Mouse (Mus musculus) forebrain, postnatal 0 days (tissue): ENCODE measurements around the gene Adarb2. TPM values are rescaled to one million over a fixed set of nuclear protein-coding genes. Genes with fewer than 3 reads are reported as not detected.
A peak's percentile ranks its signal among the peaks of the same experiment; 100 is the strongest.

Experiments
- ATAC-seq: fragments of 200-750 bp; cut with Nextera tagmentation; 2 replicates; pipeline ENCODE4 v1.8.0; 2017; ENCODE audit warnings: mild to moderate bottlenecking, moderate library complexity
- DNase-seq: peaks from one replicate; pipeline ENCODE4 v3.0.0-alpha.2; 2015
- H3K27ac ChIP-seq: fragments of 300-500 bp; sonication (generic); 2 replicates; pipeline ENCODE4 v1.5.1; 2014; ENCODE audit warnings: low read depth, mild to moderate bottlenecking, antibody characterized with exemption, low read length, moderate library complexity, mixed read lengths
- H3K27me3 ChIP-seq: fragments of 300-500 bp; sonication (generic); 2 replicates; pipeline ENCODE4 v1.6.1; 2014; ENCODE audit warnings: mild to moderate bottlenecking, low read length, mixed read lengths; ENCODE audit not compliant: insufficient read depth
- H3K36me3 ChIP-seq: fragments of 300-500 bp; sonication (generic); 2 replicates; pipeline ENCODE4 v1.6.1; 2014; ENCODE audit warnings: mild to moderate bottlenecking, moderate library complexity; ENCODE audit not compliant: insufficient read depth
- H3K4me1 ChIP-seq: fragments of 300-500 bp; sonication (generic); 2 replicates; pipeline ENCODE4 v1.6.1; 2014; ENCODE audit warnings: antibody characterized with exemption; ENCODE audit not compliant: insufficient read depth
- H3K4me2 ChIP-seq: fragments of 300-500 bp; sonication (generic); 2 replicates; pipeline ENCODE4 v1.6.1; 2014; ENCODE audit warnings: low read depth, mild to moderate bottlenecking, moderate library complexity
- H3K4me3 ChIP-seq: fragments of 300-500 bp; sonication (generic); 2 replicates; pipeline ENCODE4 v1.5.1; 2014; ENCODE audit warnings: low read depth, low read length, mixed read lengths
- H3K9ac ChIP-seq: fragments of 300-500 bp; sonication (generic); 2 replicates; pipeline ENCODE4 v1.6.1; 2014; ENCODE audit warnings: mild to moderate bottlenecking
- H3K9me3 ChIP-seq: fragments of 300-500 bp; sonication (generic); 2 replicates; pipeline ENCODE4 v1.6.1; 2016; ENCODE audit warnings: low read length
- CTCF ChIP-seq: sonication (generic); IDR thresholded peaks from 2 replicates; pipeline ENCODE4 v1.5.1; 2016; ENCODE audit warnings: antibody characterized with exemption, control low read depth, low read depth
- WGBS: fragments of 180-500 bp; shearing (Covaris S2); extraction: QIAGEN DNeasy Blood & Tissue Kit; methylation state at CpG from one replicate; pipeline ENCODE4 v1.1.7; 2014; 5-methylcytosine and 5-hydroxymethylcytosine counted together
- polyA plus RNA-seq: library from polyadenylated mRNA; unstranded; fragments of >200 nt; fragmentation: Nextera tagmentation; extraction: Ambion mirVana; gene quantifications from 2 replicates; pipeline ENCODE4 v1.2.1, GENCODE M21; 2015
- total RNA-seq: library from RNA; depleted of rRNA; stranded (reverse); fragments of >200 nt; gene quantifications from 2 replicates; pipeline ENCODE4 v1.2.3, GENCODE M21; 2014

The Adarb2 gene
- total and polyA plus RNA-seq, 2 experiments from 2014 or later = 13.1 to 46.9 TPM

- Histone ChIP-seq H3K4me3 (no peak overlapping the region), H3K4me1 (peaks cover 4% of the 10 kb centered on the region; the same call in 1 of the 2 replicates), H3K36me3 (no peaks in the 10 kb centered on the region), H3K27me3 (no peaks in the 10 kb centered on the region), H3K9me3 (no peaks in the 10 kb centered on the region), H3K27ac (no peak overlapping the region), H3K9ac (no peak overlapping the region), H3K4me2 (no peak overlapping the region)
- TF ChIP-seq CTCF = no peak
- WGBS = 82% methylated on average over 5 of the region's 5 CpGs
- no peak for DNase-seq
- ATAC-seq = no peak
Measured at GRCm38 (mm10) chr13:8487756-8488434, 285.2 kb downstream of the Adarb2 start.

DNA sequence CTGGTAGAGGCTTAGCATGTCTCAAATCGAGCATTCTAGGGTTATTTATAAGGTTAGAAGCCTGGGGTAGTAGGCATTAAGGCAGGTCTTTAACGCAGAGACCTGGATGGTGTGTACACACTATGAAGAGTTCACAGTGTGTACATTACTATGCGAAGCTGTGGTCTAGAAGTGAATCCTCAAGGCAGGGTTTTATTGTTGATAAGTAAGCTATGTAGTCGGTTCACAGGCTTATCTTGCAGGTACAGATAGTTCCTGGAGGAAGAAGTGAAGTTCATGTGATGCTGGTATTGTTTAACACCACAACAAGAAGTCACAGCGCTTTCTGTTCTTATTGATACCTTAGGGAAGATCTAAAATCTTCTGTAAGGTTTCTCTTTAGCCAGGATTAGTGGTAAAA lies 290.7 kb downstream of the Adarb2 start:
- ATAC-seq (no peak), DNase-seq (no peak)
- H3K27ac ChIP-seq = no peak overlapping the region
- WGBS = 80% methylated on average over 5 of the region's 5 CpGs
- H3K27me3 ChIP-seq = no peaks in the 10 kb centered on the region
- no peak overlapping the region for H3K4me3 ChIP-seq
- H3K9ac ChIP-seq = no peak overlapping the region
- H3K9me3 ChIP-seq = no peaks in the 10 kb centered on the region
- H3K36me3 ChIP-seq = no peaks in the 10 kb centered on the region
- no peak for TF ChIP-seq CTCF
- no peak overlapping the region for H3K4me2 ChIP-seq
- no peaks in the 10 kb centered on the region for H3K4me1 ChIP-seq

GRCm38 (mm10) chr13:8499551-8499950 lies 296.9 kb downstream of the Adarb2 start:
- ATAC-seq (no peak), DNase-seq (no peak)
- 54% methylated on average over 5 of the region's 5 CpGs for WGBS
- no peak overlapping the region for H3K9ac ChIP-seq
- H3K4me2 ChIP-seq = no peak overlapping the region
- no peak overlapping the region for H3K4me3 ChIP-seq
- no peaks in the 10 kb centered on the region for H3K9me3 ChIP-seq
- TF ChIP-seq CTCF = no peak
- no peaks in the 10 kb centered on the region for H3K36me3 ChIP-seq
- H3K27ac ChIP-seq = no peak overlapping the region
- H3K27me3 ChIP-seq = no peaks in the 10 kb centered on the region
- H3K4me1 ChIP-seq = no peaks in the 10 kb centered on the region

- TF ChIP-seq CTCF = no peak
- ATAC-seq = peak; percentile 45
- Histone ChIP-seq H3K27me3 (no peaks in the 10 kb centered on the region), H3K4me2 (no peak overlapping the region), H3K9me3 (no peaks in the 10 kb centered on the region), H3K4me1 (no peaks in the 10 kb centered on the region), H3K4me3 (no peak overlapping the region), H3K9ac (no peak overlapping the region), H3K27ac (peak overlapping the region; percentile 42; the same call in 1 of the 2 replicates), H3K36me3 (no peaks in the 10 kb centered on the region)
- DNase-seq = peak; percentile 8
- 59% methylated on average over 7 of the region's 7 CpGs for WGBS
Measured at GRCm38 (mm10) chr13:8511069-8511817, 308.6 kb downstream of the Adarb2 start.

DNA sequence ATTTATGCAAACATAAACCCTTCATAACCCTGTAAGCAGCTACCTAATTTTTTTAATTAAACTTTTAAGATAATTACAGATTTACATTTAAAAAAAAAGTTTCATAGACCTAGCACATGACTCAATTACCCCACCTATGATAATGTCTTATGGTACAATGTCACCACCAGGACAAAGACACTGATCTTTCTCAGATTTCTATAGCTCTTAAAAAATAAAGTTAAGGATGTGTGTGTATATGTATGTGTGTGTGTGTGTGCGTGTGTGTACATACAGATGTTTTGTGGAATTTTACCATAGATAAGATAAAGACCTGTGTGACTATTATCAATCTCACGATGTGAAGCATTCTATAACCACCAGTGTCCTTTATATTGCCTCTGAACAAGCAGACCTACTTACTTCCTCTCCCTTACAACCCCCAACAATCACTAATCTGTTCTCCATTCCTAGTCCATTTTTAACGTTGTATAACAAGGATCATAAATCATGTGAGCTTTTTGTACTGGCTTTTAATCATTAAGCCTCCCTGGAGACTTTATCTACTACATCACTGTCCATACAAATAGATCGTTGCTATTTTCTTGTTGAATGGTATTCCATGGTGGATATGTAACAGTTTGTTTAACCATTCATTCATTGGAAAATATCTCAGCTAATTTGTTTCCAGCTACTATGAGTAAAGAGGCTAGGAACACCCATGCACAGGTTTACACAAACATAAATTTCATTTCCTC lies 313.5 kb downstream of the Adarb2 start:
- ATAC-seq (no peak), DNase-seq (no peak)
- H3K4me2 ChIP-seq = no peak overlapping the region
- no peak overlapping the region for H3K27ac ChIP-seq
- TF ChIP-seq CTCF = no peak
- no peaks in the 10 kb centered on the region for H3K4me1 ChIP-seq
- H3K36me3 ChIP-seq = no peaks in the 10 kb centered on the region
- H3K9ac ChIP-seq = no peak overlapping the region
- no peaks in the 10 kb centered on the region for H3K9me3 ChIP-seq
- no peak overlapping the region for H3K4me3 ChIP-seq
- 76% methylated on average over 4 of the region's 4 CpGs for WGBS
- H3K27me3 ChIP-seq = no peaks in the 10 kb centered on the region

DNA sequence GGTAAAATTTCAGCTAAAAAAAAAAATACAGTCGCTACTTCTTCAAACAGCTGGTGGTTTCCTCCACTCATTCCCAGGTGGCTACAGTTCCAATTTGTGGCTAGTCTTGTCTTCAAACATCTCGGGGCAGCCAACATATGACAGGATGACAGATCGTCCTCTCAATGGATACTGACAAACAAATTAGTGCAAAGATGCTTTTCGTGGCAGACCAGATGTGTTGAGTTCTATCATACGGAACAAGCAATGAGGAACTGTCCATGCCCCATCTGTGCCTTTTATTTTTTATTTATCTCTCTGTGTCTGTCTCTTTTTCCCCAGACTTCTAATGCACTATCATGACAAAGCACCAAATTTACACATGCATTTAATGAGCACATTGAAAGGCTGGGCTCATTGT lies 316.5 kb downstream of the Adarb2 start:
- Histone ChIP-seq H3K36me3 (no peaks in the 10 kb centered on the region), H3K27ac (no peak overlapping the region), H3K4me3 (no peak overlapping the region), H3K9ac (no peak overlapping the region), H3K4me1 (no peaks in the 10 kb centered on the region), H3K9me3 (no peaks in the 10 kb centered on the region), H3K4me2 (no peak overlapping the region), H3K27me3 (no peaks in the 10 kb centered on the region)
- DNase-seq = no peak
- no peak for ATAC-seq
- WGBS = 81% methylated on average over 5 of the region's 5 CpGs
- TF ChIP-seq CTCF = no peak
